Mouse (Mus musculus) megakaryocyte progenitor cell, adult 5-6 weeks (primary cell): Measurements from ENCODE around the gene Hmox1. TPM values are rescaled to one million over a fixed set of nuclear protein-coding genes. Genes with fewer than 3 reads are reported as not detected.

Source experiments
- total RNA-seq, 2 experiments: library from RNA; stranded (forward) in 1 of 2; stranded (reverse) in 1 of 2; fragments of 157-497, 149-512 nt in 1 of 2; fragments of 200-1000 nt in 1 of 2; gene quantifications; 2 replicates each; pipeline versions ENCODE4 v1.2.3 to v1.2.4; 2015 to 2017

The Hmox1 gene
- total RNA-seq, 2 experiments from 2014 or later: 0.94 to 2.5 TPM

Other genes starting within 250 kb of the Hmox1 start
- not detected in 2 replicates for gene Isx, start 220.4 kb upstream of the Hmox1 start, total RNA-seq (2015)
- gene Isx, start 220.4 kb upstream of the Hmox1 start, total RNA-seq (2017): not detected in 2 replicates
- 33.8 and 42.0 TPM in 2 replicates for gene Hmgxb4, start 100.3 kb upstream of the Hmox1 start, total RNA-seq (2015)
- 70.8 and 74.8 TPM in 2 replicates for gene Hmgxb4, start 100.3 kb upstream of the Hmox1 start, total RNA-seq (2017)
- gene Tom1, start 59.9 kb upstream of the Hmox1 start, total RNA-seq (2015): 29.6 and 48.4 TPM in 2 replicates
- gene Tom1, start 59.9 kb upstream of the Hmox1 start, total RNA-seq (2017): 26.4 and 34.4 TPM in 2 replicates
- 66.1 and 75.7 TPM in 2 replicates for gene Mcm5, start 15.9 kb downstream of the Hmox1 start, total RNA-seq (2015)
- 289 and 346 TPM in 2 replicates for gene Mcm5, start 15.9 kb downstream of the Hmox1 start, total RNA-seq (2017)
- 0.12 TPM in 1 of 2 replicates, not detected in the other for gene Rasd2, start 120.3 kb downstream of the Hmox1 start, total RNA-seq (2015)
- gene Rasd2, start 120.3 kb downstream of the Hmox1 start, total RNA-seq (2017): 0.04 TPM in 1 of 2 replicates, not detected in the other